Mouse (Mus musculus) forebrain, embryonic 16.5 days (tissue): ENCODE measurements at regions not wholly inside any gene's neighbourhood (a gene's known extent, or its start where the extent isn't known, plus 50 kb on each side); places are given as distances from the start of the nearest gene placed in this dataset.

Source experiments
- ATAC-seq: fragments of 200-750 bp; cut with Nextera tagmentation; 2 replicates; pipeline ENCODE4 v1.8.0; 2017; ENCODE audit warnings: mild to moderate bottlenecking, moderate library complexity
- H3K27ac ChIP-seq: fragments of 300-500 bp; sonication (generic); 2 replicates; pipeline ENCODE4 v1.5.1; 2014; ENCODE audit warnings: low read length, control low read depth
- H3K27me3 ChIP-seq: fragments of 300-500 bp; sonication (generic); replicated peaks from 2 replicates; pipeline ENCODE4 v1.6.1; 2014; ENCODE audit warnings: low read length; ENCODE audit not compliant: control insufficient read depth, insufficient read depth
- H3K36me3 ChIP-seq: fragments of 300-500 bp; sonication (generic); 2 replicates; pipeline ENCODE4 v1.6.1; 2014; ENCODE audit not compliant: control insufficient read depth, insufficient read depth
- H3K4me1 ChIP-seq: fragments of 300-500 bp; sonication (generic); replicated peaks from 2 replicates; pipeline ENCODE4 v1.6.1; 2014; ENCODE audit warnings: low read length; ENCODE audit not compliant: control insufficient read depth, insufficient read depth
- H3K4me2 ChIP-seq: fragments of 300-500 bp; sonication (generic); 2 replicates; pipeline ENCODE4 v1.6.1; 2014; ENCODE audit warnings: mild to moderate bottlenecking, low read length, control low read depth
- H3K4me3 ChIP-seq: fragments of 300-500 bp; sonication (generic); replicated peaks from 2 replicates; pipeline ENCODE4 v1.5.1; 2014; ENCODE audit warnings: mild to moderate bottlenecking, low read length, control low read depth
- H3K9ac ChIP-seq: fragments of 300-500 bp; sonication (generic); replicated peaks from 2 replicates; pipeline ENCODE4 v1.6.1; 2014; ENCODE audit warnings: low read depth, low read length, control low read depth
- H3K9me3 ChIP-seq: fragments of 300-500 bp; sonication (generic); 2 replicates; pipeline ENCODE4 v1.6.1; 2016; ENCODE audit warnings: low read length; ENCODE audit not compliant: control insufficient read depth
- WGBS: fragments of 180-500 bp; shearing (Covaris S2); extraction: QIAGEN DNeasy Blood & Tissue Kit; methylation state at CpG from one replicate; pipeline ENCODE4 v1.1.7; 2014; 5-methylcytosine and 5-hydroxymethylcytosine counted together

DNA sequence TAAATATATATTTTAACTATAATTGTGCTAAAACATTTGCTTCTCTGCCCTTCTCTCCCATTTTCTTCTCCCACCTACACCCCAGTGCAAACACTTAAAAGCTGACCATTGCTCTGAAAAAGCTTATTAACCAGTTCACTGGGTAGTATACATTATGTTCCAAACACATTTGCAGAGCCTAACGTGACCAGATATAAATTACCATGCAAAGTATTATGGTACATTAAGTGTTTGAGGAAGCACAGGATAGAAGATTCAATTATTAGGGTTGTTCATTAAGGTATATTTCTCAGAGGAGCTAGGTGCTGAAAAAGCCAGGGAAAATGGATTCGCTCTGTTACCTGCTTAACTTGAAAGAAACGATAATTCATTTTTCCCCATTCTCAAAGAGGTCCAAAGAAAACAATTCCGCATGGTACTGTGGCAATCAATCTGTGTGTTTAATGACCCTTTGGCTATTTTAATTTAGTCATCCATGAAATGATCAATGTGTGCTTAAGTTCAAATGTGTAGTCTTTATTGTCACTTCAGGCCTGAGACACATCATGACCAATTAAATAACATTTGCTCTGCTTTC, 144.0 kb upstream of the Msl3l2 start:
- Histone ChIP-seq H3K4me1 (no peaks in the 10 kb centered on the region), H3K36me3 (no peaks in the 10 kb centered on the region), H3K27ac (no peak overlapping the region), H3K9ac (no peak overlapping the region), H3K27me3 (no peaks in the 10 kb centered on the region), H3K4me2 (no peak overlapping the region), H3K9me3 (no peaks in the 10 kb centered on the region), H3K4me3 (no peak overlapping the region)
- ATAC-seq = no peak
- 63% methylated on average over 4 of the region's 4 CpGs for WGBS
